Mouse (Mus musculus): Measurements from ENCODE around the gene Syne3. TPM values are rescaled to one million over a fixed set of nuclear protein-coding genes. Genes with fewer than 3 reads are reported as not detected.
A peak's percentile ranks its signal among the peaks of the same experiment; 100 is the strongest.

The Syne3 gene
- polyA plus RNA-seq, 1 experiment from 2014 or later = 0.28 TPM

- 91% methylated on average over 8 of the region's 8 CpGs for WGBS
- H3K4me2 ChIP-seq = no peak overlapping the region
Measured at GRCm38 (mm10) chr12:104916776-104917175, 92.8 kb downstream of the Syne3 start.

GRCm38 (mm10) chr12:104915681-104916080 lies 93.9 kb downstream of the Syne3 start:
- no peak for ATAC-seq (ENCODE audit: low FRiP score)
- WGBS = 42% methylated on average over 4 of the region's 4 CpGs
- H3K27me3 ChIP-seq (replicated peaks) = no peaks in the 10 kb centered on the region
- no peak overlapping the region for H3K4me3 ChIP-seq (replicated peaks)
- peaks cover 7% of the 10 kb centered on the region; the same call in 1 of the 2 replicates for H3K4me1 ChIP-seq
- no peak overlapping the region for H3K27ac ChIP-seq (replicated peaks)
- H3K4me2 ChIP-seq = no peak overlapping the region
- no peaks in the 10 kb centered on the region for H3K36me3 ChIP-seq
- no peak overlapping the region for H3K9ac ChIP-seq (replicated peaks)
- H3K9me3 ChIP-seq (replicated peaks) = no peaks in the 10 kb centered on the region

More at GRCm38 (mm10) chr12:104916776-104917175, 92.8 kb downstream of the Syne3 start:
- Histone ChIP-seq H3K27ac (replicated peaks) (no peak overlapping the region), H3K4me3 (replicated peaks) (no peak overlapping the region), H3K27me3 (replicated peaks) (no peaks in the 10 kb centered on the region), H3K9me3 (replicated peaks) (no peaks in the 10 kb centered on the region), H3K4me1 (peaks cover 7% of the 10 kb centered on the region; the same call in 1 of the 2 replicates), H3K36me3 (no peaks in the 10 kb centered on the region), H3K9ac (replicated peaks) (no peak overlapping the region)
- ATAC-seq (ENCODE audit: low FRiP score) = no peak

GRCm38 (mm10) chr12:104912990-104913389 lies 96.6 kb downstream of the Syne3 start:
- Histone ChIP-seq H3K9ac (replicated peaks) (no peak overlapping the region), H3K4me2 (no peak overlapping the region), H3K27me3 (replicated peaks) (no peaks in the 10 kb centered on the region), H3K4me3 (replicated peaks) (no peak overlapping the region), H3K27ac (replicated peaks) (no peak overlapping the region), H3K36me3 (no peaks in the 10 kb centered on the region), H3K4me1 (peaks cover 10% of the 10 kb centered on the region; the same call in 1 of the 2 replicates), H3K9me3 (replicated peaks) (no peaks in the 10 kb centered on the region)
- no peak for ATAC-seq (ENCODE audit: low FRiP score)
- 60% methylated on average over 3 of the region's 3 CpGs for WGBS

- Histone ChIP-seq H3K9me3 (replicated peaks) (no peaks in the 10 kb centered on the region), H3K4me3 (replicated peaks) (no peak overlapping the region), H3K27me3 (replicated peaks) (0 out of 2 replicates have a peak, but pooled peaks cover under 1% of the 10 kb centered on the region), H3K9ac (replicated peaks) (no peak overlapping the region), H3K4me1 (peaks cover 11% of the 10 kb centered on the region; the same call in 1 of the 2 replicates), H3K27ac (replicated peaks) (no peak overlapping the region), H3K36me3 (no peaks in the 10 kb centered on the region), H3K4me2 (no peak overlapping the region)
- 31% methylated on average over 10 of the region's 10 CpGs for WGBS
- ATAC-seq (ENCODE audit: low FRiP score) = no peak
Measured at GRCm38 (mm10) chr12:104912281-104912933, 97.2 kb downstream of the Syne3 start.

GRCm38 (mm10) chr12:104909750-104910149 lies 99.9 kb downstream of the Syne3 start:
- Histone ChIP-seq H3K9me3 (replicated peaks) (no peaks in the 10 kb centered on the region), H3K36me3 (no peaks in the 10 kb centered on the region), H3K9ac (replicated peaks) (no peak overlapping the region), H3K27ac (replicated peaks) (no peak overlapping the region), H3K4me2 (no peak overlapping the region), H3K4me1 (peaks cover 11% of the 10 kb centered on the region; the same call in 1 of the 2 replicates), H3K4me3 (replicated peaks) (no peak overlapping the region), H3K27me3 (replicated peaks) (0 out of 2 replicates have a peak, but pooled peaks cover 3% of the 10 kb centered on the region)
- no peak for ATAC-seq (ENCODE audit: low FRiP score)
- WGBS = 96% methylated on average over 4 of the region's 4 CpGs

GRCm38 (mm10) chr12:104908986-104909385 lies 100.6 kb downstream of the Syne3 start:
- Histone ChIP-seq H3K9me3 (replicated peaks) (no peaks in the 10 kb centered on the region), H3K4me1 (peaks cover 11% of the 10 kb centered on the region; the same call in 1 of the 2 replicates), H3K4me2 (no peak overlapping the region), H3K36me3 (no peaks in the 10 kb centered on the region), H3K27ac (replicated peaks) (no peak overlapping the region), H3K27me3 (replicated peaks) (0 out of 2 replicates have a peak, but pooled peaks cover 3% of the 10 kb centered on the region), H3K9ac (replicated peaks) (no peak overlapping the region), H3K4me3 (replicated peaks) (no peak overlapping the region)
- ATAC-seq (ENCODE audit: low FRiP score) = no peak
- 69% methylated on average over 5 of the region's 5 CpGs for WGBS

- no peaks in the 10 kb centered on the region for H3K36me3 ChIP-seq
- no peak overlapping the region for H3K4me2 ChIP-seq
- no peak overlapping the region for H3K4me3 ChIP-seq (replicated peaks)
- H3K27me3 ChIP-seq (replicated peaks) = 0 out of 2 replicates have a peak, but pooled peaks cover 3% of the 10 kb centered on the region
- H3K4me1 ChIP-seq = peaks cover 11% of the 10 kb centered on the region; the same call in 1 of the 2 replicates
- no peak for ATAC-seq (ENCODE audit: low FRiP score)
- no peak overlapping the region for H3K27ac ChIP-seq (replicated peaks)
- H3K9ac ChIP-seq (replicated peaks) = no peak overlapping the region
- 10% methylated on average over 15 of the region's 15 CpGs for WGBS
- no peaks in the 10 kb centered on the region for H3K9me3 ChIP-seq (replicated peaks)
Measured at GRCm38 (mm10) chr12:104908024-104908781, 101.4 kb downstream of the Syne3 start.

GRCm38 (mm10) chr12:104907133-104907532 lies 102.5 kb downstream of the Syne3 start:
- Histone ChIP-seq H3K4me3 (replicated peaks) (no peak overlapping the region), H3K9me3 (replicated peaks) (no peaks in the 10 kb centered on the region), H3K4me2 (no peak overlapping the region), H3K9ac (replicated peaks) (no peak overlapping the region), H3K4me1 (peaks cover 5% of the 10 kb centered on the region; the same call in 1 of the 2 replicates), H3K36me3 (no peaks in the 10 kb centered on the region), H3K27ac (replicated peaks) (no peak overlapping the region), H3K27me3 (replicated peaks) (0 out of 2 replicates have a peak, but pooled peaks cover 3% of the 10 kb centered on the region)
- ATAC-seq (ENCODE audit: low FRiP score) = no peak
- 94% methylated on average over 2 of the region's 2 CpGs for WGBS

- Histone ChIP-seq H3K27ac (replicated peaks) (no peak overlapping the region), H3K36me3 (no peaks in the 10 kb centered on the region), H3K4me3 (replicated peaks) (no peak overlapping the region), H3K9me3 (replicated peaks) (no peaks in the 10 kb centered on the region), H3K4me1 (peaks cover 14% of the 10 kb centered on the region), H3K27me3 (replicated peaks) (0 out of 2 replicates have a peak, but pooled peaks cover 3% of the 10 kb centered on the region), H3K9ac (replicated peaks) (no peak overlapping the region), H3K4me2 (no peak overlapping the region)
- ATAC-seq (ENCODE audit: low FRiP score) = no peak
- 39% methylated on average over 5 of the region's 5 CpGs for WGBS
Measured at GRCm38 (mm10) chr12:104904138-104904537, 105.5 kb downstream of the Syne3 start.

- H3K4me1 ChIP-seq = peaks cover 10% of the 10 kb centered on the region
- H3K4me3 ChIP-seq (replicated peaks) = no peak overlapping the region
- H3K9me3 ChIP-seq (replicated peaks) = no peaks in the 10 kb centered on the region
- H3K9ac ChIP-seq (replicated peaks) = no peak overlapping the region
- H3K27ac ChIP-seq (replicated peaks) = no peak overlapping the region
- 0 out of 2 replicates have a peak, but pooled peaks cover 3% of the 10 kb centered on the region for H3K27me3 ChIP-seq (replicated peaks)
- WGBS = 85% methylated on average over 13 of the region's 13 CpGs
- no peaks in the 10 kb centered on the region for H3K36me3 ChIP-seq
- H3K4me2 ChIP-seq = no peak overlapping the region
- ATAC-seq (ENCODE audit: low FRiP score) = no peak
Measured at GRCm38 (mm10) chr12:104902392-104903053, 107.1 kb downstream of the Syne3 start.

GRCm38 (mm10) chr12:104901320-104901719 lies 108.3 kb downstream of the Syne3 start:
- no peak overlapping the region for H3K9ac ChIP-seq (replicated peaks)
- ATAC-seq (ENCODE audit: low FRiP score) = 0 out of 2 replicates have a peak, but pooled peaks have one; percentile 14
- H3K27me3 ChIP-seq (replicated peaks) = no peaks in the 10 kb centered on the region
- H3K4me2 ChIP-seq = no peak overlapping the region
- H3K9me3 ChIP-seq (replicated peaks) = no peaks in the 10 kb centered on the region
- no peaks in the 10 kb centered on the region for H3K36me3 ChIP-seq
- H3K27ac ChIP-seq (replicated peaks) = no peak overlapping the region; the same call in 1 of the 2 replicates
- H3K4me1 ChIP-seq = peaks cover 10% of the 10 kb centered on the region
- 20% methylated on average over 8 of the region's 8 CpGs for WGBS
- no peak overlapping the region for H3K4me3 ChIP-seq (replicated peaks)

Measured in neural tube, embryonic 15.5 days (tissue).